Mouse (Mus musculus) embryonic facial prominence, embryonic 15.5 days (tissue): ENCODE data around the gene Ttc7. TPM values are rescaled to one million over a fixed set of nuclear protein-coding genes. Genes with fewer than 3 reads are reported as not detected.

Source experiments
- ATAC-seq: fragments of 200-750 bp; cut with Nextera tagmentation; 2 replicates; pipeline ENCODE4 v1.8.0; 2017; ENCODE audit warnings: low read depth, moderate TSS enrichment; ENCODE audit not compliant: insufficient number of reproducible peaks, low FRiP score, low TSS enrichment
- H3K27ac ChIP-seq: fragments of 300-500 bp; sonication (generic); replicated peaks from 2 replicates; pipeline ENCODE4 v1.5.1; 2015; ENCODE audit warnings: mild to moderate bottlenecking, inconsistent platforms
- H3K27me3 ChIP-seq: fragments of 300-500 bp; sonication (generic); 2 replicates; pipeline ENCODE4 v1.6.1; 2015; ENCODE audit warnings: inconsistent platforms
- H3K36me3 ChIP-seq: fragments of 300-500 bp; sonication (generic); 2 replicates; pipeline ENCODE4 v1.6.1; 2015; ENCODE audit warnings: mild to moderate bottlenecking, inconsistent platforms
- H3K4me1 ChIP-seq: fragments of 300-500 bp; sonication (generic); 2 replicates; pipeline ENCODE4 v1.6.1; 2015; ENCODE audit warnings: inconsistent platforms
- H3K4me2 ChIP-seq: fragments of 300-500 bp; sonication (generic); replicated peaks from 2 replicates; pipeline ENCODE4 v1.6.1; 2015; ENCODE audit warnings: mild to moderate bottlenecking, inconsistent platforms
- H3K4me3 ChIP-seq: fragments of 300-500 bp; sonication (generic); replicated peaks from 2 replicates; pipeline ENCODE4 v1.5.1; 2015; ENCODE audit warnings: mild to moderate bottlenecking, inconsistent platforms
- H3K9ac ChIP-seq: fragments of 300-500 bp; sonication (generic); 2 replicates; pipeline ENCODE4 v1.6.1; 2015; ENCODE audit warnings: inconsistent platforms
- H3K9me3 ChIP-seq: fragments of 300-500 bp; sonication (generic); replicated peaks from 2 replicates; pipeline ENCODE4 v1.6.1; 2016; ENCODE audit warnings: inconsistent platforms
- WGBS: fragments of 180-500 bp; shearing (Covaris S2); methylation state at CpG from one replicate; pipeline ENCODE4 v1.1.7; 2015; 5-methylcytosine and 5-hydroxymethylcytosine counted together
- polyA plus RNA-seq: library from polyadenylated mRNA; unstranded; fragments of >200 nt; fragmentation: Nextera tagmentation; extraction: Ambion mirVana; gene quantifications from 2 replicates; pipeline ENCODE4 v1.2.1, GENCODE M21; 2015

The Ttc7 gene
- polyA plus RNA-seq, 1 experiment from 2014 or later: 17.3 TPM

DNA sequence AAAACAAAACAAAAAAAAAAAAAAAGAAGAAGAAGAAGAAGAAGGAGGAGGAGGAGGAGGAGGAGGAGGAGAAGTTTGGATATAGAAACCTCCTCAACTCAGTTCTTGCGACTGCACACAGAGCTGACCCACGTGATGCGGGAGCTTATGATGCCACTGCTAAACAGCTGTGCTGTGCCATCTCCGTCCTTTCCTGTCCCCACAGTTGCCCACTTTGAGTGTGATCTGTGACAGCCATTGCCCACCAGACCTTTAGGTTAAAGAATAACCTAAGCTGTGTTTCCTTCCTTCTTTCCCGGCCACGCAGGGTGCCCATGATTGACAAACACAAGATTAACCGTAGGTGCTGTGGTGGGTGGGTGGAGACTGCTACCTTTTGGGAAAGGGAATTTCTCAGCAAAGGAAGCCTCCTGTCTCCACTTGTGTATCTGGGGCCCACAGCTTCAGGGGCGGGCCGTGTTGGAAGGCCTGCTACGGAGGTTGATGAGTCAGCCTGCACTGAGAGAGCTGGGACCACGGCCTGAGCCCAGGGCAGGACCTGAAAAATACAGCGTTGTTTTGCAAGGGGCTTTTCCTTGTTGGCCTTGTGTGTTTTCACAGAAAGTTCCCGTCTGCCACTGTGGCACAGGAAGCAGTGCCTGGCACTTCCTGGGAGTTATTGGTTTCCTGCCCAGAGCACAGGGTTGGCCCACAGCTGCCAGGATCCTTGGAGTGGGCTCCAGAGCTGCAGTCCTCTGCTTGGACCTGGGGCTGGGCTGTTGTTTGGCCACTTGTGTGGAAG is 19.5 kb downstream of the Ttc7 start:
- no peak overlapping the region for H3K9ac ChIP-seq
- H3K27me3 ChIP-seq: no peaks in the 10 kb centered on the region
- no peak for ATAC-seq
- no peaks in the 10 kb centered on the region for H3K36me3 ChIP-seq
- peak overlapping the region; percentile 13; the same call in 1 of the 2 replicates for H3K27ac ChIP-seq
- H3K4me2 ChIP-seq: no peak overlapping the region
- no peak overlapping the region for H3K4me3 ChIP-seq
- H3K4me1 ChIP-seq: peaks cover 9% of the 10 kb centered on the region; the same call in 1 of the 2 replicates
- 63% methylated on average over 13 of the region's 13 CpGs for WGBS
- H3K9me3 ChIP-seq: no peaks in the 10 kb centered on the region

- no peaks in the 10 kb centered on the region for H3K36me3 ChIP-seq
- no peaks in the 10 kb centered on the region for H3K27me3 ChIP-seq
- no peak for ATAC-seq
- H3K9ac ChIP-seq: no peak overlapping the region
- no peak overlapping the region for H3K4me3 ChIP-seq
- WGBS: 77% methylated on average over 11 of the region's 11 CpGs
- H3K27ac ChIP-seq: no peak overlapping the region
- H3K4me1 ChIP-seq: peaks cover 6% of the 10 kb centered on the region
- no peak overlapping the region for H3K4me2 ChIP-seq
- no peaks in the 10 kb centered on the region for H3K9me3 ChIP-seq
These were observed 21.6 kb downstream of the Ttc7 start for GRCm38 (mm10) chr17:87304151-87304894.

DNA sequence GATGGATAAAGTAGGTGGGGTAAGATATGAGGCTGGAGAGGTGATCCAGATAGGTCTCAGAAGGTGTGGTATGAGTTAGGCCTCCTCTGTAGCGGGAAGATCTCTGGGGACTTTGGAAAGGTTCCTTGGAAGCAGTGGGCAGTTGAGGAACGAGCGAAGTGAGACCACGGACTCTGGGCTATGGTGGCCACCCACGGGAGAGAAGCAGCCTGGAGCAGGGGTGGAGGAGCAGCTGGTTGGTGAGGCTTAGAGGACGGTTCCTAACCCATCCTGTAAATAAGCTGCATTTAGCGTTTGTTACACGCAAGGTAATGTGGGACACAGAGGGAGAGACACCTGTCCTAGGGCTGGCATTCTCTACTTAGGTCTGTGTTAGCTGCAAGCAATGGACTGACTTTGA is 22.4 kb downstream of the Ttc7 start:
- no peak overlapping the region for H3K4me3 ChIP-seq
- H3K9me3 ChIP-seq: no peaks in the 10 kb centered on the region
- 89% methylated on average over 8 of the region's 8 CpGs for WGBS
- H3K27me3 ChIP-seq: no peaks in the 10 kb centered on the region
- H3K4me2 ChIP-seq: no peak overlapping the region
- H3K36me3 ChIP-seq: no peaks in the 10 kb centered on the region
- H3K9ac ChIP-seq: no peak overlapping the region
- no peak overlapping the region for H3K27ac ChIP-seq
- H3K4me1 ChIP-seq: peaks cover 11% of the 10 kb centered on the region
- no peak for ATAC-seq

DNA sequence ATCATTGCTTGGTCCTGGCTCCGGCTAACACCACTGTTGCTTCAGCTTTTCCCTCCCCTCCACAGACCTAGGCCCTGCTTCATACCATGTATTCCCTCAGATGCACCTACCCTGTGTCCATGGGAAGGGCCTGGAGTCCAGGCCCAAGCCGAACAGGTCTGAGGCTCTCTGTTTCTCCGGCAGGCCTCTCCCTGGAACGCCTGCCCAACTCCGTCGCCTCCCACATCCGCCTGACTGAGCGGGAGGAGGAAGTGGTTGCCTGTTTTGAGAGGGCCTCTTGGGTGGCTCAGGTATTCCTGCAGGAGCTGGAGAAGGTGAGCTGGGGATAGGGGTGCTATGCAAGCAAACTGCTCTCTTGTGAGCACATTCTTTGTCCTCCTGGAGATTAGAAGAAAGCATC is 24.1 kb downstream of the Ttc7 start:
- H3K27me3 ChIP-seq: no peaks in the 10 kb centered on the region
- H3K9me3 ChIP-seq: no peaks in the 10 kb centered on the region
- H3K4me3 ChIP-seq: no peak overlapping the region
- no peak overlapping the region for H3K27ac ChIP-seq
- H3K4me1 ChIP-seq: peaks cover 11% of the 10 kb centered on the region
- WGBS: 72% methylated on average over 8 of the region's 8 CpGs
- no peak for ATAC-seq
- H3K9ac ChIP-seq: no peak overlapping the region
- no peak overlapping the region for H3K4me2 ChIP-seq
- no peaks in the 10 kb centered on the region for H3K36me3 ChIP-seq

DNA sequence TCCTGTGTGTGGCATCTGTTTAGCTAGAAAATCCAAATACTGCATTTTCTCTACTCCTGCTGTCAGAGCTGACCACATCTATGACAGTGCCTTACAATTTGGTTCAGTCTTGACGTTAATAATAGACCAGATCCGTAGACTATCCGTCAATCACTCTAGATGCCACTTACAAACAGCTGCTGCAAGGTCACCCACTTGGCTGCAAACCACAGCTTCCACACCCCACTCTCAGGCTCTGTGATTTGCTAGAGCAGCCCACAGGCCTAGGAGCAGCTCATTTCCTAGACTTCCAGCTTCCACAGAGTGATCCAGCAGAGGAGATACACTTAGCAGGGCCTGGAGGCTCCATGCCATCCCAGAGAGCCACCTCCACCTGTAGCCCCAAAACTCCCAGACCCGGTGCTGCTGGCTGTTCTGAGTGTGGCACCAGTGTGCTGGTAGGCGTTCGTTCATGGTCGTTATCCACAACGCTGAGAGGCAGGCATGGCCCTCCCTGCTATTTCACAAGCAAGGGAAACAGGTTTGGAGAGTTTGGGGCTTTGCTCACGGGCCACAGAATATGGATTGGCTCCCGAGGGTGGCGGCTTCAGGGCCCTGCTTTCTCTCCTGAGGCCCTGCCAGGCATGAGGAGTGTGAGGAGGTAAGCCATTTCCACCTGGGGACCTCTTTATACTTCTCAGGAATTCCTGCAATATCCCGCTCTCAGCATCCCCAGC is 26.5 kb downstream of the Ttc7 start:
- ATAC-seq: peak; percentile 34
- no peaks in the 10 kb centered on the region for H3K9me3 ChIP-seq
- no peak overlapping the region for H3K9ac ChIP-seq
- peaks cover 22% of the 10 kb centered on the region for H3K4me1 ChIP-seq
- H3K27me3 ChIP-seq: no peaks in the 10 kb centered on the region
- H3K4me3 ChIP-seq: no peak overlapping the region
- 0 out of 2 replicates have a peak overlapping the region, but pooled peaks have one; percentile 44 for H3K27ac ChIP-seq
- 61% methylated on average over 12 of the region's 12 CpGs for WGBS
- no peaks in the 10 kb centered on the region for H3K36me3 ChIP-seq
- no peak overlapping the region for H3K4me2 ChIP-seq

DNA sequence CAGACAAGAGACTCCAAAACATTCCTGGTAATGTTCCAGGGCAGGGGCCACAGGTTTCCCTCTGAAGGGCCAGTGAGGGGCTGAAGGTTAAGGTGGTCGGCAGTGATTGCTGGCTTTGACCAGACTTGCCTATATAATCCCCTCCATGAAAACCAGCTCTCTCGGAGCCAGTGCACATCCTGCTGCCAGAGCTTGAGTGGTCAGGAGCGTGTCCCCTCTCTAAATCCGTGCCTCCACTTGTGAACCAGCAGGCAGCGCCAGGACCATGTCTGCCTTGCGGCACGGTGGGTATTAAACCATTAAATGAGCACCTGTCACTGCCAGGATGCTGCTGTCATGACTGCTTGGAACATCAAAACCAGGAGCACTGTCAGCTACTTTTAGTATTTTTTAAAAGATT is 27.8 kb downstream of the Ttc7 start:
- no peaks in the 10 kb centered on the region for H3K36me3 ChIP-seq
- no peak overlapping the region for H3K27ac ChIP-seq
- H3K9ac ChIP-seq: no peak overlapping the region
- peaks cover 35% of the 10 kb centered on the region for H3K4me1 ChIP-seq
- no peaks in the 10 kb centered on the region for H3K9me3 ChIP-seq
- ATAC-seq: no peak
- no peaks in the 10 kb centered on the region for H3K27me3 ChIP-seq
- WGBS: 70% methylated on average over 7 of the region's 7 CpGs
- no peak overlapping the region for H3K4me3 ChIP-seq
- no peak overlapping the region for H3K4me2 ChIP-seq

GRCm38 (mm10) chr17:87312351-87312750 is 29.7 kb downstream of the Ttc7 start:
- H3K9ac ChIP-seq: no peak overlapping the region
- no peaks in the 10 kb centered on the region for H3K36me3 ChIP-seq
- H3K4me3 ChIP-seq: no peak overlapping the region
- H3K27ac ChIP-seq: no peak overlapping the region
- peaks cover 40% of the 10 kb centered on the region for H3K4me1 ChIP-seq
- no peaks in the 10 kb centered on the region for H3K9me3 ChIP-seq
- ATAC-seq: no peak
- no peak overlapping the region for H3K4me2 ChIP-seq
- WGBS: 51% methylated on average over 12 of the region's 12 CpGs
- no peaks in the 10 kb centered on the region for H3K27me3 ChIP-seq

DNA sequence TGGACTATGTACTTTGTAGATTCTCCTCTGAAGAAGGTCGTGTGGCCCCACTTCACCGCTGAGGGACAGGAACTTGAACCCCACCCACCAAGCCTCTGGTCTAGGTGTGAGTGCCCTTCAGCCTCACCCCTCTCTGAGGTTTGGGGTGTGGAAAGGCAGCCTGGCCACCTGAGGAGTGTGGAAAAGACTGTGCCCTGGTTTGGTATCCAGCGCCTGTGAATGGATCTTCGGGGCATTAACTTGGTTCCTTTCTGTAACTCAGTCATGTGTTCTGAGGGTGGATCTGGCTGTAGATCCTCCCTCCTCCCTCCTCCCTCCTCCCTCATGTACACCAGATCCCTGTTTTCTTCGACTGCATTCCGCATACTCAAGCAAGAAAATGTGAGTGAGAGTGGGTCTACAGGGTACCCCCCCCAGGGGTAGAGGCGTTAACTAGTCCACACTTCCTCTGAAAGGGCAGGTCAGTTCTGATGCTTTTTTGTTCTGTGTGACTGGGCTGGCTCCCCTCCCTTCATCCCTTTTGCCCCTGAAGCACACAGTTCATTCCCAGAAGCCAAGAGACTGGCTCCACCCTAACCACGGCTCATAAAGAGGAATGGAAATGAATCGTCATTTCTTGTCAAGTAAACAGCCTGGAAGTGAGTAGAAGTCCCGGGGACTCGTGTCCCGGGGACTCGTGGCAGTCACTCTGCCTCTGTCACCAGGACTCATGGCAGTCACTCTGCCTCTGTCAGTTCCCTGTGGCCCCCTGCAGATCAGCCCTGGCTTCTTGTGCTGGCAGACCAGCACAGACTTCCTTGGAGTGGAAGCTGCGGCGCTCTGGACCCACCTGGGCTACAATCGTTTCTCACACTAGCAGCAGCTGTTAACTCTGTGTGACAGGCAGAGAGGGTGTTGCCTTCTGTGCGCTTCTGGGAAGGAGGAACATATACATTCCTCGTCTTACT is 30.5 kb downstream of the Ttc7 start:
- no peaks in the 10 kb centered on the region for H3K9me3 ChIP-seq
- H3K9ac ChIP-seq: no peak overlapping the region
- no peak overlapping the region for H3K4me3 ChIP-seq
- H3K27me3 ChIP-seq: no peaks in the 10 kb centered on the region
- H3K4me1 ChIP-seq: peaks cover 46% of the 10 kb centered on the region
- no peaks in the 10 kb centered on the region for H3K36me3 ChIP-seq
- peak overlapping the region; percentile 71 for H3K27ac ChIP-seq
- peak overlapping the region; percentile 28 for H3K4me2 ChIP-seq
- no peak for ATAC-seq
- WGBS: 33% methylated on average over 18 of the region's 18 CpGs

- no peaks in the 10 kb centered on the region for H3K27me3 ChIP-seq
- 0 out of 2 replicates have a peak overlapping the region, but pooled peaks have one; percentile 71 for H3K27ac ChIP-seq
- peak overlapping the region; percentile 28; the same call in 1 of the 2 replicates for H3K4me2 ChIP-seq
- H3K36me3 ChIP-seq: no peaks in the 10 kb centered on the region
- no peak for ATAC-seq
- H3K9ac ChIP-seq: no peak overlapping the region
- no peaks in the 10 kb centered on the region for H3K9me3 ChIP-seq
- H3K4me3 ChIP-seq: no peak overlapping the region
- 75% methylated on average over 8 of the region's 8 CpGs for WGBS
- H3K4me1 ChIP-seq: peaks cover 45% of the 10 kb centered on the region
These were observed 31.4 kb downstream of the Ttc7 start for GRCm38 (mm10) chr17:87314121-87314520.

- 41% methylated on average over 5 of the region's 5 CpGs for WGBS
- Histone ChIP-seq H3K27me3 (no peaks in the 10 kb centered on the region), H3K27ac (0 out of 2 replicates have a peak overlapping the region, but pooled peaks have one; percentile 4), H3K9ac (no peak overlapping the region), H3K4me1 (peaks cover 41% of the 10 kb centered on the region), H3K4me3 (no peak overlapping the region), H3K9me3 (no peaks in the 10 kb centered on the region), H3K36me3 (no peaks in the 10 kb centered on the region), H3K4me2 (peak overlapping the region; percentile 32; the same call in 1 of the 2 replicates)
- peak; percentile 20; the same call in 1 of the 2 replicates for ATAC-seq
These were observed 31.9 kb downstream of the Ttc7 start for GRCm38 (mm10) chr17:87314530-87314946.
